Mouse (Mus musculus) kidney, postnatal 14 days (tissue): ENCODE data around the gene Ly86.

Source experiments
- DNase-seq: peaks from one replicate; pipeline ENCODE4 v3.0.0; 2022; ENCODE audit warnings: mixed read lengths

The Ly86 gene

DNA sequence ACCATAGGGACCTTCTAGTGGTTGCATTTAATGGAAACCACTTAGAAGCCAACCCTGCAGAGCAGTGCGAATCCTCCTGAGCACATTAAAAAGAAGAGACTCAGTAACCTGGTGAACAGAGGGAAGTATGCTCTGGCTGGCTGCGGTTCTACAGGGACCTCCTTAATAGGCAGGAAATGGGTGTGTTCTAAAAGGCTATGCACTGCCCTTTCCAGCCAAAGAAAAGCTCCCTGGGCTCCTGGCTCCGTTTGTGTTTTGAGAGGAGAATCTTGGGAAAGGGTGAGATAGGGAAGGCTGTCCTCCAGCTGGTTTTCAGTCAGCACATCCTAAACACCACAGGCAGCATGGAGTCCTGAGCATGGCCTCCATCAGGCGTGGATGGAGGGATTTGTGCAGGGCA is 8.9 kb downstream of the Ly86 start:
- DNase-seq, result no peak

DNA sequence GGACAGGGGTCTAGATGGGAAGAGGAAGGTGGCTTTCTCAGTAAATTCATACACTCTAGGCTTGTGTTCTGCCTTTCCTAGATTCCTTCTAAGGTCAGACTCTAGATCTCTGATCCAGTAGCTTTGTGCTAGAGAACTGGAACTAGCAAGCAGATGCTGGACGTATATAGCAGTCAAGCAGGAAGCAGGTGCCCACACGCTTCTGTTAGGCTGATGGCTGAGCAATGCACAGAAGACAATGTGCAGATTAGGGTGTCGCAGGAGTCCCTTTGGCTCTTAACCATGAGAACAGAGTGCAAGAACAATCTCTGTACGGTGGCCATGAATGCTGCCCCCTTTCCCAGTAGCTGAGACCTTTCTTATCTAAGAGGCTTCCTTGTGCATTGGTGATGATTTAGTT is 9.4 kb downstream of the Ly86 start:
- no peak for DNase-seq

DNA sequence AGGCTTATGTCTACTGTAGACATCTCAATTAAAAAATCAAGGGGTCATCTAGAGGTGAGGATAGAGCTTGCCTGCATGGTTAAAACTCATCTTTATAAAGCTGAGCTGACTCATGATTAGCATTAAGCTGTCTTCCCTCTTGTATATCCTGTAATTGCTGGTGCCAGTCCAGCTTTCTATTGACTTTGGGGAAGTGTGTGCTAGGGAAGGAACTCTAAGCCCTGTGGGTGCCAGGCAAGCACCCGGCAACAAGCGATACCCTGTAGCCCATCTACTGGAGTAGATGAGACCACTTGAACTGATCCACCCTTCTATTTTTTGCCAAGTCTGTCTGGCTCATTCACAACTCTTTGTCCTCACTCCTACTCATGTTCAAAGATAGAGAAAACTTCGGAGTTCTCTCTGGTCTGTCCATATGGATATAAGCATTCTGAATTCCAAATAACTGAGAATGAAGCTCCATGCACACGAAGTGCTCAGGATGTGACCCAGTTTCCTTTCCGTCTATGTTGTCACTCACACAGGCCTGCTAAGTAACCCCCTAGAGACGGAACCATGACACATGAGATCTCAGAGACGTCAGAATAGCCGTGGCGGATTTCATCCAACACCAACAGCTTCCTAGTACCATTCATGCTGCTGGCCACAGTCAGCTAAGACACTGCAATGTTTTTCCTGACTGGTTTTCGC is 10.8 kb downstream of the Ly86 start:
- no peak for DNase-seq

DNA sequence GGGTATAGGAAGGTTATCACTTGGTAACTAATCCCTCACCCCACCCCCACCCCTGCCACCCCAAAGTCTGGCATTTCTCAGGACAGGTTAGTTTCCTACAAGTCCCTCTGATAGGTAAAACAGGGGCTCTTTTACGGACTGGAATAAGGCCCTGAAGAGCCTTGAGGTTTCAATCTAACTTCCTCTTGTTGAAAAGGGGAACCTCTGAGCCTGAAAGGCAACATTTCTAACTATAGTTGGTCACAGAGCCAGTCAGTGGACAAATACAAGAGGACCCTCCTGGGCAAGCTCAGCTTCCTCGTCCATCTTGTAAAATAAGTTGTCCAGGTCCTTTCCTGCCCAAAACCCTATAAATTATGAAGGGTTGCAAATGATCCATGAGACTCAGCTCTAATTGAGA is 11.5 kb downstream of the Ly86 start:
- DNase-seq, result no peak

DNA sequence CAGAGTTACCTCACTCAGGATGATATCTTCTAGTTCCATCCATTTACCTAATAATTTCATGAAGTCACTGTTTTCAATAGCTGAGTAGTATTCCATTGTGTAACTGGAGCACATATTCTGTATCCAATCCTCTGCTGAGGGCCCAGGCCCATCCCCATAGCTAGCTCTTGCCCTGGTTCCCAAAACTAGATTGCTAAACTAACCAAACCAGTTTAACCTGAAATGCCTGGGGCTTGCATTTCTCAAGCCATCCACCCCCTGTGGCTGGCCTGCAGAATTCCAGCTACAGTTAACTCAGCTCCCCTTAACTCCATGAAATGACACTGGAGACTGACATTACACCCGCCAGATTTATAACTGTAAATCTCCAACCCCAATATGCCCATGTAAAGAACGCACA is 13.1 kb downstream of the Ly86 start:
- DNase-seq, result peak; percentile 20

DNA sequence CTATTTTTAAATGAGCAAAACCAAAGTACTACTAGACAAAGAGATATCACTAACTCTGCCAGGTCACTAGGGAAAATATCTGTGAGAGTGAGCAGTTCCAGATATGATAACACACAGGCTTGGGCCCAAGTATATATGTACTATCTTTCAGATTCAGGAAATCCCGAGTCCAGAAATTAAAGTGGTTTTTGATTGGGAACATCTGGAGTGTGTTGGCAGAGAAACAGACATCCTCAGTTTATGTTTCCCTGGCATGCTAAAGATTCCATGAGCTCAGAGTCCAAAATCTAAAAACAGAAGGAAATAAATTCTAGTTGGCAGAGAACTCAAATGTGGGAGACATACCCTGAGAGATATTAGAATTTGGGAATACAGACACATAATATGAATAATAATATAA is 16.2 kb downstream of the Ly86 start:
- DNase-seq, result no peak

DNA sequence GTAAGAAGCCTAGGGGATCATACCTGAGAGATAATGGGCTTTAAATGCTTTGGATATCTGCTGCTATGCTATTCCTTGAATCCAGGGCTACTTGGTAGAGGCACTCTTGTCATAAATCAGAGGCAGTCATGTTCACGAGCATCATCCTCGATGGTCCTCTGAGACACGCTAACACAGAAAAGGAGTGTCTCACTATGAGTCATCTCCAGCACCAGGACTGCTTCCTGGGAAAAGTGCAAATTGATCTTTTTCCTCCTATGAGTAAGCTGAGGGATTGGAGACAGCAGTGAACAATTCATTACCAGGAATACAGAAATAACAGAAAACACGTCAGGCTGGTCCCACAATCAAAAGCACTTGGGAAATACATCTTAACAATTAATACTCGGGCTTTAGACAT is 19.3 kb downstream of the Ly86 start:
- DNase-seq, result no peak

DNA sequence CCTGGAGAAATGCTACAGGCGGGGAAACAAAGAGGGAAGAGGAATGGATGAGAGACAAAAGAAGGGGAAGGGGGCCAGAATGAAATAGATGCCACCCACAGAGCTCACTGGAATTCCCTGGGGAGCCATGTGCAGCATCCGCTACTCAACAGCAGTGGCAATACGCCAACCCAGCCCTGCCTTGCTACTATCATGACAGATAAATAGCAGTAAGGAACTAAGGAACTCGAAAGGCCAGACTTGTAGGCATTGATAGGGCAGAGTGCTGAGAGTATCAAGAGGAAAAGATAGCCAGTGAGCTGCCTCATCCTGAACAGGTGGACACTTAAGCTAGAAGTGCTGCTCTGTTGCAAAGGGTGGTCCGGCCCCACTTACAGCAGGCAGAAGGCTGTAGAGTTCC is 31.4 kb downstream of the Ly86 start:
- peak; percentile 37 for DNase-seq

DNA sequence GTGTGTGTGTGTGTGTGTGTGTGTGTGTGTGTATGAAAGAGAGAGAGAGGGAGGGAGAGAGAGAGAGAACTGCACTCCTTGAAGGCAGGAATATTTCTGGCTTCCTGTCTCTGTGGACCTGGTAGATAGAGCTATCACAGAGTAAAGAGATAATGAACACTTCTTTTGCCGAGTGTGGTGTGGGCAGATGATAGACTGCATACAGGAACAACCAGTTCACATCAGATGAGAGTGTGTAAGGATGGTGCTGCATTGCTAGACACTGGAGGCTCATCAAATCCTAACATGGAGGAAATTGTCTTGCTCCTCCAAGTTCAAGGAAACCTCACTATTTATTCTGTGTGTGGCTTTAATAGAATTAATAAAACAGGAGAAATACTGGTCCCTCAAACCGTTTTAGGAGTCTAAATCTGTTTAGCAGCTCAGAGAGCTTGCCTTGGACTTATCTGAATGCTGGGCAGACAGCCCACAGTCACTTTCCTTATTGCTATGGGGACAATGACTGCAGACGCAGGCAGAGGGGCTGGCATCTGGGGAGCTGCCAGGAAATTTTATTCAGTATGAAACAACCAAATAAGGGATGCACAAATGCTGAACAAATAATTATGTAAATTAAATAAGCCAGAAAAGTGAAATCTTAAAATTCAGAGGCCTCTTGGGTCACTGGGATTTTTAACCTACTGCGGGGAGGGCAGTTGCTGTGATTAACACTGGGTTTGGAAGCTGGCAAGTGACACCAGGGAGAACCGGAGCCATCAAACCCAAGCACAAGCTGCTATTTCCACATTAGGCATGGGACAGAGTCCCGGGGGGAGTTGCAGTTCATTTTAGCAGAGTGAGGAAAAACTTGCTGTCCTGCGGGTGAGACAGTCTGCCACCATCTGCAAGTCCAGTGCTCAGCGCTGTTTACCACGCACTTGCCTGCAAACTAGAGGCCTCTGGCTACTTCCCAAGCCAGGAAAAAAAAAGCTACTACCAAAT is 43.5 kb downstream of the Ly86 start:
- DNase-seq, result peak; percentile 3

DNA sequence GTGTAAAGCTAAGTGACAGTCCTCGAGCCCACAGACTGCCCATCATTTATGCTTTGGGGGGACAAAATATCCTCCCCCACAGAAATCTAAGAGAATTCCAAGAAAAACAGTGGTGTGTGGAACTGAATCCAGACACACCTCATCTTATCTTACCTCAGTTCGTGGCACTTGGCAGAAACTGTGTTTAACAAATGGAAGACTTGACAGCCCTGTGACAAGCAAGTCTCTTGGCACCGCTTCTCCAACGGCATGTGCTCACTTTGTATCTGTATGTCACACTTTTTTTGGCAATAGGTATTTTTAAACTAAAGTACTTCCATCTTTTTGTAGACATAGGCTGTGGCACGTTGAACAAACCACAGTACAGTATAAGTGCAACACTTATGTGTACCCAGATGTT is 44.3 kb downstream of the Ly86 start:
- no peak for DNase-seq

DNA sequence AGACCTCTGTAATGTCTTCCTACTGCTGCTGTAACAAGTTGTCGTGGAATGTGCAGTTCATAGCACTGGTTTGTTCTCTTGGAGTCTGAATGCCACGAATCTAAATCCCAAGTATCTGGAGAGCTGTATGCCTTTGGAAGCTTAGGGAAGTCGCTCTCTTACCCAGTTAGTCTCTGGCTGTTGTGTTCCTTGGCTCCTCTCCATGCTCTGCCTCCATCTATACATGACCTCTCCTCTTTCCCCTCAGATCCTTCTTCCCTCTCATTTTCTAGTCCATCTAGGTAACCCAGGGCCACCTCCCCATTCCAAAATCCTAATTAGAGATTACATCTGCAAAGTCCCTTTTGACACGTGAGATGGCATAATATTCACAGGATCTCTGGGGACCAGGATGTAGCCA is 53.8 kb downstream of the Ly86 start:
- no peak for DNase-seq

DNA sequence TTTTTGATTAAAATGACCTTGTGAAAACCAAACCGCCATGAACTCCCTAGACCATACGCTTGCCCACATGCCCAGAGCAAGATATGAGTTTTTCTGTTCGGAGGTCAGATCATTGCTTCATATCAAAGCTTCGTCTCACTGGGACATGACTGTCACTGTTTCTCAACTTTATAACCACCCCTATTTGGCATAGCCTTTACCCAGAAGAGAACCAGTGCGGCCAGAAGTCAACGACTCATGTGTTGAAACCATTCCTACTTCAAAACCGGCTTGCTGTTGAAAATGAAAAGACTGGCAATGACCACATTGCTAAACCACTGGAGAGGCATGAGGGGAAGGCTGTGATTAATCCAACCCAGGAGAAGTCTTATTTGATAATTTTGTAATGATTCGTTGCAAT is 54.3 kb downstream of the Ly86 start:
- DNase-seq, result no peak

DNA sequence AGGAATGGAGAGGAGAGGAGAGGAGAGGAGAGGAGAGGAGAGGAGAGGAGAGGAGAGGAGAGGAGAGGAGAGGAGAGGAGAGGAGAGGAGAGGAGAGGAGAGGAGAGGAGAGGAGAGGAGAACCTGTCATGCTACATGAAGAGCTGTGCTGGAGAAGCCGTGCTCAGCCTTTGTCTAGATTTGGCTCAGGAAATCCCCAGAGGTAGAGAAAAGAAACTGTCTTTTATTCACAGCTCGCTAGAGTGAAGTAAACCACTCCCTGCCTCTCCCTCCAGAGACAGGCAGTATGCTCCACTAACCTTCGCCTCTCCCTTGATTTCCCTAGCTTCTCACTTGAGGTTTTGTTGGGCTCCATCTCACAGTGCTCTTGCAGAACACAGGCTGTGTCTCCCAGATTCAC is 57.4 kb downstream of the Ly86 start:
- no peak for DNase-seq

DNA sequence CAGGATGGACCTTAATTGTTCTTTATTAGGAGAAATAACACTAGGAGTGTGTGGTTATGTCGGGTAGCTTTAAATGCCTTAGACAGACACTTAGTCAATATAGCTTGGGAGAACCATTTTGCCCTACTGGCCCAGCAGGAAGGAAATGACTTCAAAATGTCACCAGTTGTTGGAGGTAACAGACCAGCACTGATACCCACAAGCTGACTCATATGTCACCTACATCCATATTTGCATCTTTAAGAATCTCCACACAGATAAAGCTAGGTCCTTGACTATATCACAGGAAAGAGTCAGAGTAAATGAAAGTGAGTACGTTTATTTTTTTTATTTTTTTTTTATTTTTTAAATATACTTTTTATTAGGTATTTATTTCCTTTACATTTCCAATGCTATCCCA is 58.7 kb downstream of the Ly86 start:
- no peak for DNase-seq

DNA sequence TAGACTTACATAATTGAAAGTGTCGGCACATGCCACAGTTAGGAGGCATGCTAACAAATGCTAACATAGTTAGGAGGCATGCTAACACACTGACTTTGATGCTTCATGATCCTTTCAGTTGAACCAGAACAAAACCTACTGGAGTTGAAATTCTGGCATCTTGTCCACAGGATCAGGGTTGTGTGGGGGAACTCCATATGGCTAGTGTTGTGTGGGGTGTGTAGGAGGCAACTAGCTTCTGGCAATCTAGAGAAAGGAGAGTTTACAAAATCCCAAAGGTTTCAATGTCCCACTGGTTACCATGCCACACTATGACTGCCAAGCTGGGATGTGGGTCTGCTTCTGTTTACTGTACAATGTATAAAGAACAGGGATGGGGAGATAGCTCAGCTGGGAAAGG is 70.7 kb downstream of the Ly86 start:
- no peak for DNase-seq

DNA sequence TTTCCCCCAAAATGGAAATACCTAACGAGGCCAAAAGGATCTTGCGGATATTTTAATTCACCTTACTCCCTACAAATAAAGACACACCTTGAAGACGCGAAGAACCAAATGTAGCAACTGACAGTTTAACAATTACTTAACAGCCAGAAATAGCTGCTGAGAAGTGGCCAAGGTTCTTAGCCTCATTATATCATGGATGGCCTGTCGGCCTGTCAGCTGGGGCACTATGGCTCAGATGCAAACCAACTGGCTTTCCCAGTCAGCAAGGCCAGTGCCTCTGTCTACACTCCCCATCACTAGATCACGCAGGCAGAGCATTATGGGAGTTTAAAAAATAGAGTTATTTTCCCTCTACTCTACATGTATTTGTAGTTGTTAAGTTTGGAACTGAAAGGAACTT is 78.4 kb downstream of the Ly86 start:
- DNase-seq, result no peak

DNA sequence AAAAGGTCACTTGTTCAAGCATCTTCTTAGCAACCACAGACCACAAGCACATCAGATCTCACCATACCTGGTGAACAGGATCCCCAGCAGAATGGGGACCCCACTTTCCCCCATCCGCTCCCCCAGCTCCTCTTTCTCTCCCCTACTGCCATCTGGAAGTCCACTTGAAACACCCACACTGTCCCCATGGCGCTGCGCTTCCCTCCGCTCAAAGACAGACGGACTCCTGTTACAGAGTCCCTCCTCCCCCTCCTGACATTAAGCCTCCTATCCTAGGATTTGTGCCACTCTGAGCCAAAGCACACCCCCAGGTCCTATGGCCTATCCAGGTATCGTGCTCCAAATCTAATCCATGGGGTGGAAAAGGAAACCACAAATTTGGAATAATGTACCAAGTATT is 79.9 kb downstream of the Ly86 start:
- DNase-seq, result no peak

DNA sequence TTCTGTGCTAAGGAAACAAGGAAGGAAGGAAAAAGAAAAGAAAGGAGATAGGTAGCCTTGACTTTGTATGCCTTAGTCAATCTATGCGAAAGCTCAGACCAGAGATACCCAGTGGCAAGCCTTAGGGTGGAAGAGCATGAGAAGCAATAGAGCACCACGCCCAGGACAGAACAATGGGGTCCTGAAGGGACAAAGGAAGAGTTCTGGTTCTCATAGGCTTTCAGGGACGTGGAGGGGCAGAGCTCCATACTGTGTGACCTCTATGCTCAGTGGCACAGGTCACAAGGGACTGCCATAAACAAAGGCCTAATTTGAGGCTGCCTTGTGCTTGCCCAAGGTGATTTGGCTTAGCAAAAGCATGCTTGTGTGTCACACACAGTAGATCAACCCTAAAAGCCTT is 80.4 kb downstream of the Ly86 start:
- no peak for DNase-seq

DNA sequence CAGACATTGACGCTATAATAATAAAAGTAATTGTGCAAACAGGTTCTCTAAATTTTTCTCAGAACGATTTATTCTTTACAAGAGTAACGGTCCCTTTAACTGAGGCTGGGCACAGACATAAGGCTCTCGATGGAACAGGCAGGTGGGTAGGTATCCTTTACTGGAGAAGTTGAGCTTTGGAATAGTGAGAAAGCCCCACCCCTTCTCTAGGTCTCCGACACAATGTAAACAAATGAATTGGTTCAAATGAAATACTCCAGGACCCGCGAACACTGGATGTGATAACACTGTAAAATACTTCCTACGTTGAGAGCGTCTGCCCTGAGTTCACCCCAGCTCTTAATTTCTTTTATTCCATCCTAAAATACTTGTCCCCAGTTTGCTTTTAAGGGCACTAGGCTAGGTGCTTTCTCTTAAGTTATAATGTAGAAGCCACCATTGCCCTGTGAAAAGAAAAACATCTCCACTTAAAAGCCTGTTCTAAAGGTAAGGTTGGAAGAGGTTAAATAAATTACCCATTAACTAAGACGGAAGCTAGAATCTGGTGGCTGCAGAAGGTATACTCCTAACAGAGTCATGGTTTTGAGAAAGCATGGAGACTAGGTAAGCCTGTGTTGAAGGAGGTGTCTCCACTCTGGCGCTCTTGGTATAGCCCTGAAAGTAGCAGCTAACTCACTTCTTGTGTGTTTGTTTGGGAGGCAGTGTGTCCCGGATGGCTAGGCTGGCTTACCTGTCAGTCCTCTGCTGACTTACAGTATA is 81.7 kb downstream of the Ly86 start:
- no peak for DNase-seq

DNA sequence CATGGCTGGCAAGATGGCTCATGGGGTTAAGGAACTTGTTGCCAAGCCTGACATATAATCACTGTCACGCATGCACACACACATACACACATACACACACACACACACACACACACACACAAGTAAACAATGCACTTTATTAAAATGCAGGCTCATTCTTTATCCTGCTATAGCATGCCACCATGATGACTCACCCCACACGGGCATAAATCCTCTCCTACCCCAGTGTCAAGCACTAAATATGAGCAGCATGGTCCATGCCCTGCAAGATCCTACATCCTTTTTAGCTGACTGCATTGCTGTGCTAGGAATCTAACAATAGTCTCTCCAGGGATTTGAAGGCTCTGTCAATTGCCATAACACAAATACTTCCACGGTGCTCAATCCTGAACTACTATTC is 83.5 kb downstream of the Ly86 start:
- no peak for DNase-seq

DNA sequence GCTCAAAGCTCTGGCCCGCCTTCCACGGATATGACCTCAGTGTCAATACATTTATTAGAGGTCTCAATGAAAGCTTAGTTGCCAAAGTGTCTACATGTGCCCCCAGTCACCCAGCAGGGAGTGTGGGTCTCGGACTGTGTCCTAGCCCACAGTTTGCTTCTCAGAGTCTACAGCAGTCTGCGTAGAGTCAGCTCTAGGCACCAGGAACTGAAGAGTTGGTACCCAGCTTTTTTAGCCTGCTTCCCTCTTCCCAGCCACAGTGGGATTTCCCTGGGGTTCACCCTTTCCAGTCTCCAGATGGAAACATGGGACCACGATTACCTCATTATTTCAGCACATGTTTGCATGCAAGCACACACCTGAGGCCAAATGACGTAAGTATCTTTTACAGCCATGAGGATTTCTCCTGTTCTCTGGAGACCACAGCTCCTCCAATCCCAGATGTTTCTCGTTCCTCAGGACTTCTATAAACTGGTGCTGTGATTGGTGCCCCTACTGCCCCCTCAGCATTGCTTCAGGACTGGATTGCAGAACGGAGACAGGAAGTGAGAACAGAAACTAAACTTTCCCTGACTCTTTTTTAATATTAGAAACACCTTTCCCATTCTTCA is 84.8 kb downstream of the Ly86 start:
- DNase-seq, result no peak

DNA sequence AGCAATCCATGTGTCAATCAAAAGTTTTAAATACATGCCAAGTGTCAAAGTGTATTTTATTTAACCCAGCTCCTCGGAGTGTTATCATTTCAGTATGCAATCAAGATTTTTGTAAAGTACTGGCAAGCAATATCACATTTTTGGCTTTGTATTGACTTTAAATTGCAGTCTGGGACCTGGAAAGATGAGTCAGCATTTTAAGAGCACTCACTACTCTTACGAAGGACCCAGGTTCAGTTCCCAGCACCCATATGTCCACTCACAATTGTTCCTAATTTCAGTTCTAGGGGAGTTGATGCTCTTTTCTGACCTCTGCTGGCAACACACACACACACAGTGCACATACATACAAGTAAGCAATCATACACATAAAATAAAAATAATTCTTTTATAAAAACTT is 86.7 kb downstream of the Ly86 start:
- no peak for DNase-seq

DNA sequence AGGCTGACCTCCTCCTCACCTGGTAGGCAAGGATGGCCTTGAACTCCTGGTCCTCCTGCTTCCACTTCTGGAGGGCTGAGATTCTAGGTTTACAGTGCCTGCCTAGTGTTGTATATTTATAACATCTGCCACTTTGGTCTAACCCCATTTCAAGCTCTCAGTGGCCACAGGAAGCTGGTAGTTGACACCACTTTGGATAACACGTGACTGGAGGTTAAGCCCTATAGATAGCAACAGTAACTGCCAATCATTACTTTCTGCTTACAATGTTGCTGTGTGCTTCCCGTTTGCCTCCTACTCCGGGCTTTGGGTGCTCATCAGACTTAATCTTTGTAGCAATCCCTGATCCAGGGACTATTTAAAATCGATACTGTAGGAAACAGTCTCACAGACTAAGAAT is 87.6 kb downstream of the Ly86 start:
- no peak for DNase-seq
